Mouse (Mus musculus): Measurements from ENCODE around the gene Ltbp3. TPM values are rescaled to one million over a fixed set of nuclear protein-coding genes. Genes with fewer than 3 reads are reported as not detected.
A peak's percentile ranks its signal among the peaks of the same experiment; 100 is the strongest.

Gene Ltbp3
- polyA plus RNA-seq, 1 experiment from 2014 or later: 3.4 TPM

DNA sequence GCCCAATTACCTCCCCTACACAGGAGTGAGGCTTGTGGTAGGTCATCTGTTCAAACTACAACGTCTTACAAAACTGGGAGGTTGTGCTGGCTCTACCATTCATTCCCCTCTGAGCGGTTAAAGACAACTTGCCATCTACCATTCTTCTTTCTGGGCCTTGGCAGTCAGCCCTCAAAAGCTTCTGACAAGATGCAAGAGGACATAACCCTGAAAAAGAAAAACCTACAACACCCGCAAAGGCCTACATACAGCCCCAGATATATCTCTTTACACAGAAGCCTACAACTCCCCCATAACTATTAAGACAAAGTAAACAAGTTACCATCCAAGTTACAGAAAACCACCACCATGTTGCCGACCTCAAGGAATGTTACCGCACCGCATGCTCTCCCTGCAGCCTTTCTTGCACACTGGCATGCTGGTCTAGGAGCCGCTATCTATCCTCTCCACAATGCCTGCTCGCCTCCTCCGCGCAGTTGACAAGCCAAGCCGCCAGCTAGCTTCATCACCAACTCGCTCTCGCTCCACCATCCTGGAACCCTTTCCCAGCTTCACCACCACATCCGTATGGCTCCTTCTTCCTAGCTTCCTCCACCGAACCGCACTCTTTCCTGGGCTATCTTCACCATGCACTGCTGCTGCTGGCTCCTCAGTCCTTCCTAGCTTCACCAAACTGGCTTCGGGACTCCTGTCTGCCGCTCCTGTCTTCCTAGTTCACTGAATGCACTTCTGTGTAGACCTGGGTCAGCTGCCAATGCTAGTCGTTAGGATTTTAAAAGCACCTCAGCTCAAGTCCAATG is 60.1 kb downstream of the Ltbp3 start:
- 1% methylated on average over 19 of the region's 19 CpGs for WGBS
- H3K27me3 ChIP-seq (ENCODE audit: low read depth, poor library complexity, severe bottlenecking): no peaks in the 10 kb centered on the region
- peak; percentile 67 for DNase-seq (ENCODE audit: low spot score)
- peaks cover 53% of the 10 kb centered on the region for H3K36me3 ChIP-seq
- peaks cover 52% of the 10 kb centered on the region for H3K4me1 ChIP-seq
- H3K27ac ChIP-seq: peak overlapping the region; percentile 100
- no peaks in the 10 kb centered on the region for H3K9me3 ChIP-seq (replicated peaks)
- peak overlapping the region; percentile 92 for H3K4me3 ChIP-seq

DNA sequence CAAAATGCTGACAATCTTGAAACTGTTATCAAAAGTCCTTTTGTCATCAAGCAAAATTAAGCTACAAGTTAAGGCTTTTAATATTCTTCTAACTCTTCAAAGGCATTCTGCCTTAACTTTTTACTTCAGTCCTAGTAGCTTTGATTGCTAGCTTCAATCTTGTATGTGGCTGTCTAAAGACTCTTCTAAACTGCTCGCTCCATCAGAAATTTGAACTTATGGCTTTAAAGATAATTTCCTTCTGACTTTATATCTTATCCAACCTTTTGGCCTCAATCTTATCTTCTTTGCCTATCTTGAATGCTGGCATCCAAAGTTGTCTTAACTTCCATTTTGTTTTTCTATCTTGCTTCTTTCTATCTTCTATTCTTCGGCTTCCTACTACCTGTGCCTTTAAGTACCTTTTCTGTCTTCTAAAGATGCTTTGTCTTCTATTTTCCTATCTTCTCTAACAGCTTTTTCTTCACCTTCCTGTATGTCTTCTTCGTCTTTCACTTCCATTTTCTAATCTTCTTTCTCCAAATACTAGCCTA is 60.8 kb downstream of the Ltbp3 start:
- peak overlapping the region; percentile 92 for H3K4me3 ChIP-seq
- no peaks in the 10 kb centered on the region for H3K27me3 ChIP-seq (ENCODE audit: low read depth, poor library complexity, severe bottlenecking)
- DNase-seq (ENCODE audit: low spot score): no peak
- peaks cover 46% of the 10 kb centered on the region for H3K36me3 ChIP-seq
- peak overlapping the region; percentile 100 for H3K27ac ChIP-seq
- H3K9me3 ChIP-seq (replicated peaks): no peaks in the 10 kb centered on the region
- 15% methylated on average over 3 of the region's 3 CpGs for WGBS
- peaks cover 53% of the 10 kb centered on the region for H3K4me1 ChIP-seq

DNA sequence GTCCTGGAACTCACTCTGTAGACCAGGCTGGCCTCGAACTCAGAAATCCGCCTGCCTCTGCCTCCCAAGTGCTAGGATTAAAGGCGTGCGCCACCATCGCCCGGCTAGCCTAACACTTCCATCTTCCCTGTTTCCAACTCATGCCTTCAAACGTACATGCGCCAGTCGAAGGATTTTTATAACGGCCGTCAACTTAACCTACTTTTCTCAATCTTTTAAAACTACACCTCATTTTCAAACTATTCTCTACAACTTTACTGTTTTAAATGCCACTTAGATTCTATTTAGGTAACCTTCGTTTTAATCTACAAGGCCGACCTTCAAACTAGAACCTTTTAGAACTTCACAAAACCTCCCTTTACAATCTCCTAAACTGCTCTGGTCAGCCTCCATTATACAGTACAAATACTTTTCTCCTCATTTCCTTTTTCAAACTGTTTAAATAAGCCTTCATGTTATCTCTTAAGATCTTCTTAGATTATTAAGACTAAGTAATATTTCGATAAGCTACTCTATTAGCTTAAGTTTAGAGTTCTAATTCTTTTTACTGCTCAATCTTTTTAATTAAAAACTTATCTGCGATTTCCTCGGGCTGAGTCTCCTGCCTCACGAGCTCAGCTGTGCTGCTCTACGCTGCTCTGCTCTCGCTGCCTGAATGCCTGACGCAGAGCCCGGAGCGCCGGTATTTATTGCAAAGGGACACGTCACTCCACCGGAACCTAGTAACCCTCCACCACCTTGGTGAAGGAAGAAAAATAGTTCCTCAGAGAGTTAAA is 61.5 kb downstream of the Ltbp3 start:
- peaks cover 52% of the 10 kb centered on the region for H3K4me1 ChIP-seq
- WGBS: under 1% methylated on average over 25 of the region's 25 CpGs

DNA sequence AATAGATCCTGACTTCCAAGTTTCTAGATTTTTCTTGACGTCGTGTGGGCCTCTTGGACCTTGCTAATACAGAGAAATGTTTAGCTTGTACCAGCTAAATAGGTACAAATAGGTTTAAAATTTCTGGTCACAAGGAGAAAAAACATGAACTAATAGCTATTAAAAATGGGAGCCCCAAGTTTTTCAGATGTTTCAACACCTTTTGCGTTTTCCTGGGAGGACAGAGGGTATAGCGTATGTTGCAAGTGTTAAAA is 62.0 kb downstream of the Ltbp3 start:
- DNase-seq (ENCODE audit: low spot score): no peak
- Histone ChIP-seq H3K27me3 (ENCODE audit: low read depth, poor library complexity, severe bottlenecking) (no peaks in the 10 kb centered on the region), H3K36me3 (peaks cover 34% of the 10 kb centered on the region), H3K4me1 (peaks cover 52% of the 10 kb centered on the region), H3K27ac (peak overlapping the region; percentile 100), H3K9me3 (replicated peaks) (no peaks in the 10 kb centered on the region), H3K4me3 (peak overlapping the region; percentile 92)
- 0% methylated on average over 4 of the region's 4 CpGs for WGBS

More for the DNA sequence above, 61.5 kb downstream of the Ltbp3 start:
- Histone ChIP-seq H3K4me3 (peak overlapping the region; percentile 92), H3K9me3 (replicated peaks) (no peaks in the 10 kb centered on the region), H3K27me3 (ENCODE audit: low read depth, poor library complexity, severe bottlenecking) (no peaks in the 10 kb centered on the region), H3K36me3 (peaks cover 39% of the 10 kb centered on the region), H3K27ac (peak overlapping the region; percentile 100)
- peak; percentile 97 for DNase-seq (ENCODE audit: low spot score)

DNA sequence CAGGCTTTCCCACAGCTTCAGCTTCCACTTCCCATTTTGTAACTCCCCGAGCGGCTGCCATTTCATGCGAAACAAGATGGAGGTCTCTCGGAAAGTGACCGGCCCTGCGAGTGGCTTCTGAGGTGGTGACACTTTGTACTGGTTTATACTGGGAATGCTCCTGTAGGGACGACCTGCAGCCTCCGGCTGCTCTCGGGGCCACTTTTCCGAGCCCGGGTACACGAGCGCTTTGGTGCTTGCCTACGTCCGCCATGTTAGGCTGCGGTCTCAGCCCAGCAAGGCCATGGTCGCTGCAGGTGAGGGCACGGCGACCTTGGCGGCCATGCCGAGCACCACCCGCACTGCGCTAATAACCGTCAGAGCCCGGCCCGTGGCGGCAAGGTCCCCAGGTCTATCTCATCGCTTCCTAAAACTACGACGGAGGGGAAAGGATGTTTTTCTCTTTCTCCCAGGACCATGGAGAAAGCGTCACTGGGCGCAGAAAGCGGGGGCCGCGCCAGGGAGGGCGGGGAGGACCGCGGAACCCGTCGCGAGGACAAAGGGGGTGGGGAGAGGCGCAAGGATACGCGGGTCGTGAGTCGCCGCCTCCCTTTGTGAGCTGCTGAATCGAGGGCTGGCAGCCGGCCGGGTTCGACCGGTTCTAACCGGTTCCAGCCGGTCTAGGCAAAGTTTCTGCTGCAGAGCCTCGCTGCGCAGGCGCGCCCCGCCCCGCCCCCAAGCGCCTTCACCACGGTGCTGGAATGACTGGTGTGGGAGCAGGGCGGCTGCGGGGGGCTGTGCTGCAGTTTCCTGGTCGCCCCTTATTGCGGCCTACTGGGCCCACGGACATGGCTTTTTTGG is 62.6 kb downstream of the Ltbp3 start:
- peak overlapping the region; percentile 100 for H3K27ac ChIP-seq
- under 1% methylated on average over 67 of the region's 67 CpGs for WGBS
- peaks cover 53% of the 10 kb centered on the region for H3K4me1 ChIP-seq
- no peaks in the 10 kb centered on the region for H3K9me3 ChIP-seq (replicated peaks)
- peaks cover 29% of the 10 kb centered on the region for H3K36me3 ChIP-seq
- H3K27me3 ChIP-seq (ENCODE audit: low read depth, poor library complexity, severe bottlenecking): no peaks in the 10 kb centered on the region
- DNase-seq (ENCODE audit: low spot score): peak; percentile 100
- peak overlapping the region; percentile 92 for H3K4me3 ChIP-seq

DNA sequence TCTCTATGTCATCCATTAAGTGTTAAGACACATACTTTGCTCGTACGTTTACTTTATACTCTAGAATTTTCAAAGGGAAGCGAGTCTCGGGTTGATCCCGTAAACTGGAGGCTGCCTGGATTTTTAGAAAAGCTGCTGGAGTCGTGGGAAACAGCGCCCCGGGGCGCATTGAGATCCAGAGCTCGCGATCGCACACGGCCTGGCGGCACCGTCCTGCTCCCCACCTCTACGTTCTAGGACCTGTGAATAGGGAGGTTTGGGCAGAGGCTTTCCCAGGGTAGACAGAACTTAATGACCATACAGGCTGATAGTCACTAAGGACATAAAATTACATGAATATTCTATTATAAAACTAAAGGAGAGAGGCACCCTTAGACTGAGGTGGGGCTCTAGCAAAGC is 63.2 kb downstream of the Ltbp3 start:
- H3K9me3 ChIP-seq (replicated peaks): no peaks in the 10 kb centered on the region
- peak overlapping the region; percentile 100 for H3K27ac ChIP-seq
- no peak for DNase-seq (ENCODE audit: low spot score)
- 2% methylated on average over 16 of the region's 16 CpGs for WGBS
- no peaks in the 10 kb centered on the region for H3K27me3 ChIP-seq (ENCODE audit: low read depth, poor library complexity, severe bottlenecking)
- H3K36me3 ChIP-seq: peaks cover 22% of the 10 kb centered on the region
- H3K4me3 ChIP-seq: peak overlapping the region; percentile 92
- peaks cover 59% of the 10 kb centered on the region for H3K4me1 ChIP-seq

DNA sequence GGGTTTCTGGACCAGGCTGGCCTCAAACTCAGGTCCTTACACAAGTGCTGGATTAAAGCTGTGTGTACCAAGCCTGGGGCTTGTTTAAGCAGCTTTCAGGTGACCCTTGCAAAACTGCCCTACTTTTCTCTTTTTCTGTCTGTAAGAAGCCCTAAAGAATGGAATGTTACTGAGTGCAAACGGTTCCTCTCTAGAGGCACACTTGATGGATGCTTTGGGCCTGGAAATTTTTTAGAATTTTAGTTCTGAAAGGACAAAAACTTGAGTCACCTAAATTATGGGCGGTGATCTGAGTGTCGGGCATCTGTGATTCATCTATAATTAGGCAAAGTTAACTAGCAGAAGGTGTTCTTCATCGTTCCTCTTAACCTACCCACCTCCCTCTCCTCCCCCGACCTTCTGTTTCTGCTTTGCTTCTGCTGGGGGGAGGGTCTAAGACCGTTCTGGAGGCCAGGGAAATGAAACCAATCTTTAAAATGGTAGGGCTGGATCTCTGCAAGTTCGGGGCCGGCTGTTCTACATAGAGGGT is 63.7 kb downstream of the Ltbp3 start:
- Histone ChIP-seq H3K4me1 (peaks cover 64% of the 10 kb centered on the region), H3K27ac (peak overlapping the region; percentile 100), H3K9me3 (replicated peaks) (no peaks in the 10 kb centered on the region), H3K4me3 (peak overlapping the region; percentile 92), H3K27me3 (ENCODE audit: low read depth, poor library complexity, severe bottlenecking) (no peaks in the 10 kb centered on the region), H3K36me3 (peaks cover 17% of the 10 kb centered on the region)
- no peak for DNase-seq (ENCODE audit: low spot score)
- 21% methylated on average over 8 of the region's 8 CpGs for WGBS

DNA sequence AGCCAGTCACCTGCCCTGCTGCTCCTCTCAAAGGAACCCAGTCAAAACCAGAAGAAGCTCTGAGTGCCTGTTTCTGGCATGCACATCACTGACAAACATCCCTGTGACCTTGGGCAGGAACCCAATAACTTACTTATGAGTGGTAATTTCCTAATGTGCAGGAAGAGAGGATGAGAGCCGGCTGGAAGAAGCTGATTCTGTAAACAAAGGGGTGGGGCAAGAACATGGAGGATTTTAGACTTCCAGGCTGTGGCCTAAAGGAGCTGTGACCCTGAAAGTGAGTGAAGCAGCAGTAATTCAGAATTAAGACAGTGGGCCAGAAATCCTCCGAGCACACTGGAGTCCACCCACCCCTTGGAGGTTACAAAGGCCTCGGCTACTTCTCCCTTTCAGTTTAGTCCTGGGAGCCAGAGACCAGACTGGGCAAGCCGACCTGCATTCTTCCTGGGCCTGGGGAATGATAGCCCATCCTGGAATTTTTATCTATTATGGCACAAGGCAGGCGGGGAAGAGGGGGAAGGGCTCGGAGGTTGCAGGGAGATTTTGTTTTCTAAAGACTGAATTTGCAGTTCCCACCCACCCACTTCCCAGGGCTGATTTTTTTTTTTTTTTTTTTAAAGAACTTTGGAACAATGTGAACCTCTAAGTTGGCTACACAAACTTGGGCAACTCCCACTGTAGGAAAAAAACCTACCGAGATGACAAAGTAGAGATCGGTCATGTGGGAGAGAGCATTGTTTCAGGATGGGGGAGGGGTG is 65.5 kb downstream of the Ltbp3 start:
- H3K4me3 ChIP-seq: no peak overlapping the region
- peak overlapping the region; percentile 85 for H3K27ac ChIP-seq
- WGBS: 23% methylated on average over 8 of the region's 8 CpGs
- no peak for DNase-seq (ENCODE audit: low spot score)
- peaks cover 82% of the 10 kb centered on the region for H3K4me1 ChIP-seq
- no peaks in the 10 kb centered on the region for H3K9me3 ChIP-seq (replicated peaks)
- no peaks in the 10 kb centered on the region for H3K27me3 ChIP-seq (ENCODE audit: low read depth, poor library complexity, severe bottlenecking)
- H3K36me3 ChIP-seq: no peaks in the 10 kb centered on the region

DNA sequence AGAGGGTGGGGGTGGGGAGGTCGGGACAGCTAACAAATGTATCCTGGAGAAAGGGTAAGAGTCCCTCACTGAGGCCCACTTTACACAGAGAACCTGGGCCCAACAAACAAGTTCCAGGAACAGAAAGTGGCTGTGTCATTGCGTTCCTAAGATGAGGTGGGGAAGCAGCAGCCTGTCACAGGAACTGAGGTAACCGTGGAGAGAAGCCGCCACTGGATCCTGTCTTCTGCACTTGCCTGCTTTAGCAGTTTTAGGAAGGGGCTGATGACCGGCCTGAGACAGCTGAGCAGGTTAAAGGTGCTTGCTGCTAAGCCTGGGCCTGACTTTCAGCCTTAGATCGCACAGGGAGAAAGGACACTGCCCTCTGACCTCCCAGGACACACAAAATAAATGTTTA is 66.1 kb downstream of the Ltbp3 start:
- Histone ChIP-seq H3K4me3 (peak overlapping the region; percentile 13; the same call in 1 of the 2 replicates), H3K4me1 (peaks cover 88% of the 10 kb centered on the region), H3K36me3 (no peaks in the 10 kb centered on the region), H3K9me3 (replicated peaks) (no peaks in the 10 kb centered on the region), H3K27me3 (ENCODE audit: low read depth, poor library complexity, severe bottlenecking) (no peaks in the 10 kb centered on the region), H3K27ac (peak overlapping the region; percentile 85)
- 31% methylated on average over 6 of the region's 6 CpGs for WGBS
- DNase-seq (ENCODE audit: low spot score): no peak

DNA sequence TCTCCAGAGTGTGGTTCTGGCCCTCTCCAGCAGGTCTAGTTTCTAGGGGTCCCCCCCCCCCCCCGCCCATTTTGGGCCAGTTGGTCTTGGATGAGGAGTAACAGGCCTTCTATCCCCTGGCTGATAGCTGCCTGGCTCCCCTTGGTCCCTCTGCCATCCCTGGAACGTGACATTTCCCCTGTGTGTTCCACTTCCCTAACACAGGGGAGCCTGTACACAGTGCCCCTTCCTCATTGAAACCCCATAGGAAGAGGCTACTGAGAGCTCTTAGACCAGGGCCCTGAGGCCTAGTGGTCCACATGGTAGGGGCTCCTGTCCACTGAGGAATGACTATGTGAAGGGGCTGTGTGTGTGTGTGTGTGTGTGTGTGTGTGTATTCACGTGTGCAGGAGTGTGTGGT is 67.0 kb downstream of the Ltbp3 start:
- Histone ChIP-seq H3K4me3 (no peak overlapping the region), H3K9me3 (replicated peaks) (no peaks in the 10 kb centered on the region), H3K27ac (peak overlapping the region; percentile 50; the same call in 1 of the 2 replicates), H3K27me3 (ENCODE audit: low read depth, poor library complexity, severe bottlenecking) (no peaks in the 10 kb centered on the region), H3K36me3 (no peaks in the 10 kb centered on the region), H3K4me1 (peaks cover 96% of the 10 kb centered on the region)
- WGBS: 76% methylated on average over 3 of the region's 3 CpGs
- DNase-seq (ENCODE audit: low spot score): no peak

Measured in limb, embryonic 10.5 days (tissue).